Mouse (Mus musculus) kidney, embryonic 14.5 days (tissue): ENCODE data around the gene Tnks2. TPM values are rescaled to one million over a fixed set of nuclear protein-coding genes. Genes with fewer than 3 reads are reported as not detected.

Source experiments
- ATAC-seq: fragments of 200-750 bp; cut with Nextera tagmentation; 2 replicates; pipeline ENCODE4 v1.8.0; 2017; ENCODE audit warnings: moderate number of reproducible peaks, mild to moderate bottlenecking, moderate TSS enrichment, moderate library complexity; ENCODE audit not compliant: low FRiP score, low TSS enrichment
- H3K27ac ChIP-seq: fragments of 300-500 bp; sonication (generic); 2 replicates; pipeline ENCODE4 v1.5.1; 2014; ENCODE audit warnings: low read depth, mild to moderate bottlenecking, low read length, moderate library complexity, mixed read lengths
- H3K27me3 ChIP-seq: fragments of 300-500 bp; sonication (generic); 2 replicates; pipeline ENCODE4 v1.6.1; 2014; ENCODE audit warnings: mild to moderate bottlenecking, low read length; ENCODE audit not compliant: control insufficient read depth, insufficient read depth
- H3K36me3 ChIP-seq: fragments of 300-500 bp; sonication (generic); 2 replicates; pipeline ENCODE4 v1.6.1; 2014; ENCODE audit warnings: low read length, mixed read lengths; ENCODE audit not compliant: control insufficient read depth, insufficient read depth
- H3K4me1 ChIP-seq: fragments of 300-500 bp; sonication (generic); 2 replicates; pipeline ENCODE4 v1.6.1; 2014; ENCODE audit warnings: low read length, mixed read lengths; ENCODE audit not compliant: control insufficient read depth, insufficient read depth
- H3K4me2 ChIP-seq: fragments of 300-500 bp; sonication (generic); replicated peaks from 2 replicates; pipeline ENCODE4 v1.6.1; 2014; ENCODE audit warnings: low read depth, mild to moderate bottlenecking, low read length
- H3K4me3 ChIP-seq: fragments of 300-500 bp; sonication (generic); 2 replicates; pipeline ENCODE4 v1.5.1; 2014; ENCODE audit warnings: mild to moderate bottlenecking, low read length
- H3K9ac ChIP-seq: fragments of 300-500 bp; sonication (generic); 2 replicates; pipeline ENCODE4 v1.6.1; 2014; ENCODE audit warnings: low read depth, mild to moderate bottlenecking, low read length, moderate library complexity
- H3K9me3 ChIP-seq: fragments of 300-500 bp; sonication (generic); 2 replicates; pipeline ENCODE4 v1.6.1; 2016; ENCODE audit warnings: low read length; ENCODE audit not compliant: control insufficient read depth
- WGBS: fragments of 180-500 bp; shearing (Covaris S2); extraction: QIAGEN DNeasy Blood & Tissue Kit; methylation state at CpG from one replicate; pipeline ENCODE4 v1.1.7; 2014; 5-methylcytosine and 5-hydroxymethylcytosine counted together
- polyA plus RNA-seq: library from polyadenylated mRNA; unstranded; fragments of >200 nt; fragmentation: Nextera tagmentation; extraction: Ambion mirVana; gene quantifications from 2 replicates; pipeline ENCODE4 v1.2.1, GENCODE M21; 2014

The Tnks2 gene
- polyA plus RNA-seq, 1 experiment from 2014 or later, result 93.9 TPM

- no peaks in the 10 kb centered on the region for H3K27me3 ChIP-seq
- H3K4me3 ChIP-seq, result no peak overlapping the region
- no peak for ATAC-seq
- 89% methylated on average over 9 of the region's 9 CpGs for WGBS
- no peaks in the 10 kb centered on the region; the same call in 1 of the 2 replicates for H3K9me3 ChIP-seq
- no peaks in the 10 kb centered on the region for H3K36me3 ChIP-seq
- no peak overlapping the region for H3K27ac ChIP-seq
- H3K4me2 ChIP-seq, result no peak overlapping the region
- no peak overlapping the region for H3K9ac ChIP-seq
- H3K4me1 ChIP-seq, result no peaks in the 10 kb centered on the region
These were observed 32.0 kb upstream of the Tnks2 start for GRCm38 (mm10) chr19:36801856-36802641.

GRCm38 (mm10) chr19:36803403-36803802, 30.6 kb upstream of the Tnks2 start:
- Histone ChIP-seq H3K27me3 (no peaks in the 10 kb centered on the region), H3K36me3 (no peaks in the 10 kb centered on the region), H3K9me3 (no peaks in the 10 kb centered on the region; the same call in 1 of the 2 replicates), H3K9ac (no peak overlapping the region), H3K4me3 (no peak overlapping the region), H3K4me1 (no peaks in the 10 kb centered on the region), H3K27ac (no peak overlapping the region), H3K4me2 (no peak overlapping the region)
- 93% methylated on average over 8 of the region's 8 CpGs for whole genome bisulfite sequencing
- ATAC-seq, result no peak

GRCm38 (mm10) chr19:36806842-36807241, 27.2 kb upstream of the Tnks2 start:
- H3K27me3 ChIP-seq, result no peaks in the 10 kb centered on the region
- no peak overlapping the region for H3K4me3 ChIP-seq
- 85% methylated on average over 2 of the region's 2 CpGs for WGBS

DNA sequence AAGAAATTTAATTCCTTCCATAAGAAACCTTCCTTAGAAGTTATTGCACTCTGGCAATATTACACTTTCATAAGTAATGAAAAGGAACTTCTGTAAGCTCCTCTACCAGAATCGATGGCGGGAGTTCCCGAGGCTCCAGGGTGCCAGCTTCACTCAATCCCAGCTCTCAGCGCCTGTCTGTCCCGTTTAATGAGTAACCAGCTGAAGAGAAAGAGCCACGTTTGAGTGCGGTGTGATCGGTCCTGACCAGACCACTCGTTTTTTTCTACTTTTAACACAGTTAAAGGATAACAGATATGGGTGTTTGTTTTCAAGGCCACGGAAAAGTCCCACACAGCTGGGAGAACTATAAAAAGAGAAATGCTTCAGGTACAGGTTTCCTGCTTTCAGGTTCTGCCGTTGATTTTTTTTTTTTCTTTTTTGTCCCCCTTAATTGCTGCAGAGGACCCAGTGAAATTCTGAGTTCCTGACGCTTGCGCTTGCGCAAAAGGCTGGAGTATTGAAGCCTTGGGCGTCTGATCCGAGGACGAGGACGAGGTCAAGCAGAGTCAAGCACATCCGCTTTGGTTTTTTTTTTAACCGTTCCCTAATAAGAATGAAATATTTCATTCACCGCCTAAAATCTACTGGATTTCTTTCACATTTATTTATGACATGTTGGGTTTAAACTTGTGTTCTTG, 25.5 kb upstream of the Tnks2 start:
- ATAC-seq, result peak; percentile 70; the same call in 1 of the 2 replicates
- H3K4me3 ChIP-seq, result no peak overlapping the region
- H3K4me1 ChIP-seq, result no peaks in the 10 kb centered on the region
- no peak overlapping the region; the same call in 1 of the 2 replicates for H3K4me2 ChIP-seq
- WGBS, result 50% methylated on average over 21 of the region's 21 CpGs
- peak overlapping the region; percentile 52 for H3K27ac ChIP-seq
- no peak overlapping the region for H3K9ac ChIP-seq
- H3K36me3 ChIP-seq, result no peaks in the 10 kb centered on the region
- H3K27me3 ChIP-seq, result no peaks in the 10 kb centered on the region
- no peaks in the 10 kb centered on the region for H3K9me3 ChIP-seq

More at GRCm38 (mm10) chr19:36806842-36807241, 27.2 kb upstream of the Tnks2 start:
- Histone ChIP-seq H3K36me3 (no peaks in the 10 kb centered on the region), H3K4me2 (no peak overlapping the region), H3K27ac (no peak overlapping the region), H3K4me1 (no peaks in the 10 kb centered on the region), H3K9me3 (no peaks in the 10 kb centered on the region; the same call in 1 of the 2 replicates), H3K9ac (no peak overlapping the region)
- no peak for ATAC-seq

- no peak overlapping the region for H3K27ac ChIP-seq
- H3K36me3 ChIP-seq, result no peaks in the 10 kb centered on the region
- H3K4me3 ChIP-seq, result no peak overlapping the region
- H3K9me3 ChIP-seq, result no peaks in the 10 kb centered on the region
- ATAC-seq, result no peak
- 39% methylated on average over 12 of the region's 12 CpGs for WGBS
- H3K9ac ChIP-seq, result no peak overlapping the region
- H3K4me1 ChIP-seq, result no peaks in the 10 kb centered on the region
- no peaks in the 10 kb centered on the region for H3K27me3 ChIP-seq
- no peak overlapping the region for H3K4me2 ChIP-seq
These were observed 24.4 kb upstream of the Tnks2 start for GRCm38 (mm10) chr19:36809476-36810168.

- WGBS, result 48% methylated on average over 8 of the region's 8 CpGs
- ATAC-seq, result peak; percentile 37; the same call in 1 of the 2 replicates
- H3K4me3 ChIP-seq, result no peak overlapping the region
These were observed 22.0 kb upstream of the Tnks2 start for GRCm38 (mm10) chr19:36812011-36812410.

DNA sequence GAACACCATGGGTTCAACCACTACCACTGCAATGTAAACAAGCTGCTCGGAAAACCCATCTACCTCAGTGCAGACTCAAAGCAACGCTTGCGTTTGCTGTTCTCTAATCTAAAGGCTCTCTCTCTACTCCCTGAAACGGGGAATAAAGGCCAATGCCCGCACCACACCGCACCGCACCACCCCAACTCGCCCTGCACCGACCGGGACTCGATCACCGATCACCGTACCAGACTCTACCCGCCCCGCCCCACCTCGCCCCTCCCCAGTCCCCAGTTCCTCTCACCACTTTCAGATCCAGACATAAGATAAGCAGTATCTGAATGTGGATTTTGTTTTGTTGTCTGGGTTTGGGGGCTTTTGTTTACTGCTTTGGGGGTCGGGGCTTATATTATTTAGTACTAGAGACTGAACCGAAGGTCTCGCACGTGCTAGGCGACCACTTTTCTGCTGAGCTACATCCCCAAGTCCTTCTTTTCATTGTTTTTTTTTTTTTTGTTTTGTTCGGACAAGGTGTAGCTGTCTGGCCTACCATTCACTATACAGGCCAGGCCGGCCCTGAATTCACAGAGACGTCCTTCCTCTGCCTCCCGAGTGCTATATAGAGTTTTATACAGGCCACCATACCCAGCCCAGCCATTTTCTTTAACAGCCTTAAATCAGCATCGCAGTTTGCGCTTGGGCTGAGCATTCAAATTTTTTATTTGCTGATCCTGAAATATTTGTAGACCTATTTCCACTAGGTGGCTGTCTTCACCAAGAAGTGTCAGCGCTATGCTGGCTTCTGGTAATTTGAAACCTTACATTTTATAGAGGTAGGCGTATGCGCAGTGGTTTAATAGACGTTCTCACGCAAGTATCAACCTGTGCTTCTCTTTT, 18.4 kb upstream of the Tnks2 start:
- Histone ChIP-seq H3K27ac (no peak overlapping the region), H3K4me1 (no peaks in the 10 kb centered on the region), H3K4me3 (peak overlapping the region; percentile 3; the same call in 1 of the 2 replicates), H3K9ac (peak overlapping the region; percentile 25; the same call in 1 of the 2 replicates), H3K27me3 (no peaks in the 10 kb centered on the region), H3K36me3 (no peaks in the 10 kb centered on the region), H3K4me2 (peak overlapping the region; percentile 31), H3K9me3 (no peaks in the 10 kb centered on the region)
- peak; percentile 58 for ATAC-seq
- 17% methylated on average over 32 of the region's 32 CpGs for WGBS

More at GRCm38 (mm10) chr19:36812011-36812410, 22.0 kb upstream of the Tnks2 start:
- no peak overlapping the region for H3K9ac ChIP-seq
- no peak overlapping the region for H3K4me2 ChIP-seq
- H3K27ac ChIP-seq, result peak overlapping the region; percentile 37; the same call in 1 of the 2 replicates
- H3K9me3 ChIP-seq, result no peaks in the 10 kb centered on the region
- H3K27me3 ChIP-seq, result no peaks in the 10 kb centered on the region
- no peaks in the 10 kb centered on the region for H3K36me3 ChIP-seq
- H3K4me1 ChIP-seq, result no peaks in the 10 kb centered on the region
